Mouse (Mus musculus): ENCODE data around the gene Zmynd10. TPM values are rescaled to one million over a fixed set of nuclear protein-coding genes. Genes with fewer than 3 reads are reported as not detected.

Gene Zmynd10
- polyA plus RNA-seq, 1 experiment from 2014 or later: 2.2 TPM

- H3K4me3 ChIP-seq (replicated peaks; ENCODE audit: low read length): no peak overlapping the region
- WGBS: 76% methylated on average over 11 of the region's 11 CpGs
- no peaks in the 10 kb centered on the region for H3K27me3 ChIP-seq (replicated peaks; ENCODE audit: control insufficient read depth, insufficient read depth, low read length)
- H3K36me3 ChIP-seq (ENCODE audit: control insufficient read depth, insufficient read depth): peaks cover 5% of the 10 kb centered on the region
- no peaks in the 10 kb centered on the region for H3K9me3 ChIP-seq (ENCODE audit: control insufficient read depth, low read length)
- no peak overlapping the region for H3K9ac ChIP-seq (replicated peaks; ENCODE audit: low read depth, low read length)
- no peak overlapping the region for H3K4me2 ChIP-seq (ENCODE audit: low read length)
- H3K27ac ChIP-seq (ENCODE audit: low read length): 0 out of 2 replicates have a peak overlapping the region, but pooled peaks have one; percentile 13
- ATAC-seq: peak; percentile 34; the same call in 1 of the 2 replicates
- peaks cover 3% of the 10 kb centered on the region for H3K4me1 ChIP-seq (replicated peaks; ENCODE audit: control insufficient read depth, insufficient read depth, low read length)
Measured at GRCm38 (mm10) chr9:107593101-107593976, 46.2 kb downstream of the Zmynd10 start.

DNA sequence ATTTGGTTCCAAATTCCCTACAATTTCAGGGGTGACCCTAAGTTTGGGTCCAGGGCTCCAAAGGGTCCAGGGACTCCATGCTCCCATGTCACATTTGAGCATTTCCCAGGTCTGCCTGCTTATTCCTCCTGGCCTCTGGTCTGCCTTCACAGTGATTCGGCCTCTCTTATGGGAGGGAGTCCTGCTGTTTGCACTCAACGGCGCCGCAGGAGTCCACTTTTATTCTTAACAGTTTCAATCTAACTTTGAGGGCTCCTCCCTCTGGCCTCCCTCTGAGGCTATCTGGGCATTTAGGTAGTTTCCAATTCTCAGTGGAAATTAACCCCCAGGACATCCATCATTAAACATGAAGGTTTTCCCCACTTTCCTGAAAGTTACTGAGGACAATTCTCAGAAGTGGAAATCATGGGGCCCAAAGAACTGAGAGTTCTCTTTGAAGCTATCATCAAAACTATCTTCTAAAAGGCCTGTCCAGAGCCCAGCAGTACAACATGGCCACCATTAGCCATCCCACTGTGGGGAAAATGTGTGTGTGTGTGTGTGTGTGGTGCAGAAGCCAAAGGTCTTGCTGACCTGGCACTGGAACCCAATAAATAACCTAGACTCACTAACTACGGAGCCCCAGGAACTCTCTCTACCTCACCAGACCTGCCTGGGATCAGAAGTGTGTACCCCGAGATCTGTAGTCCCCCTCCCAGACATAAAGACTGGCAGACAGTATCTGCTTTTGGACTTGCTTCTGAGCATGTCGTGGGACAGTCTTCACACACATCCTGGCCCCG lies 47.4 kb downstream of the Zmynd10 start:
- Histone ChIP-seq H3K36me3 (ENCODE audit: control insufficient read depth, insufficient read depth) (peaks cover 5% of the 10 kb centered on the region), H3K4me1 (replicated peaks; ENCODE audit: control insufficient read depth, insufficient read depth, low read length) (no peaks in the 10 kb centered on the region), H3K4me2 (ENCODE audit: low read length) (no peak overlapping the region), H3K9me3 (ENCODE audit: control insufficient read depth, low read length) (no peaks in the 10 kb centered on the region), H3K9ac (replicated peaks; ENCODE audit: low read depth, low read length) (no peak overlapping the region), H3K4me3 (replicated peaks; ENCODE audit: low read length) (no peak overlapping the region), H3K27ac (ENCODE audit: low read length) (no peak overlapping the region), H3K27me3 (replicated peaks; ENCODE audit: control insufficient read depth, insufficient read depth, low read length) (no peaks in the 10 kb centered on the region)
- no peak for ATAC-seq
- 75% methylated on average over 8 of the region's 8 CpGs for WGBS

DNA sequence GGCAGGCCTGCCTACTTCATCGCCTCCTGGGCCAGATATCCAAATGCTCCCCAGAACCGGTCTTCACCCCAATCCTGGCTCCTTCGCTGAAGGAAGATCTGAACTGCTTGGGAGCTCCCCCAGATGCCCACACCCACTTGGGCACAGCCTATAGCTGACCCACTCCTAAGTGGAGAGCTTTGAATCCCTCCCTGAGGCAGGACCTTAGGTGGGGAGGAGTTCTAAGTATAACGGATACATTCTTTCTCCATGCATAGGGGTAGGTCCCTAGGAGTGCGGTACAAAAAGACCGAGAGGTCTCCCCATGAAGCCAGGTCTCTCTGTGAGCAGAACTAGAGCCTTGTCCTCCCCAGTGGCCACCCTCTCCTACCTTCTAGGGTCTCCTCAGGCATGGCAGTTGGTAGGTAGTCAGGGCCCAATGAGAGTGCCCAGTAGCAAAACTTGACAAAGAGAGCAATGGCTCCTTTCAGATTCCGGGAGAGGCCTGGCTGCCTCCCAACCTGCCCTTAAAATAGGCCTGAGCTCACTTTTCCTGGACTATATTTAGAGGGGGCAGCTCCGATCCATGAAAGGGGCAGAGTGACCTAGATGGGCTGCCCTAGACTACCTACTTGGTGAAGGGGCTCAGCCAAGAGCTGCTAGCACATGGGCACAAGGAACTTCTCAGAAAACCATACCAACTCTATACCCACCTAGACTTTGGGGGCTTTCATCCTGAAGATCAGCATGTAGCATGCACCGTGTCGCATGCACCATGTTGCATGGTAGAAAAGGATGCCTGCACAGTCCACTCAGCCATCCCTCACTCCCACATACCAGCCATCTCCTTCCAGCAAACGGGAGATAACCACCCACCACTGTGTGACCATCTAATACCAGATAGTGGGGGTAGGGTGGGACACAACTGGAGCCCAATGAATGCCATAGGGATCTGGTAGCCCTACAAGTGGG lies 49.8 kb downstream of the Zmynd10 start:
- Histone ChIP-seq H3K27ac (ENCODE audit: low read length) (no peak overlapping the region), H3K36me3 (ENCODE audit: control insufficient read depth, insufficient read depth) (peaks cover 4% of the 10 kb centered on the region), H3K27me3 (replicated peaks; ENCODE audit: control insufficient read depth, insufficient read depth, low read length) (no peaks in the 10 kb centered on the region), H3K9me3 (ENCODE audit: control insufficient read depth, low read length) (no peaks in the 10 kb centered on the region), H3K4me2 (ENCODE audit: low read length) (no peak overlapping the region), H3K4me1 (replicated peaks; ENCODE audit: control insufficient read depth, insufficient read depth, low read length) (no peaks in the 10 kb centered on the region), H3K9ac (replicated peaks; ENCODE audit: low read depth, low read length) (no peak overlapping the region), H3K4me3 (replicated peaks; ENCODE audit: low read length) (no peak overlapping the region)
- WGBS: 86% methylated on average over 11 of the region's 11 CpGs
- ATAC-seq: no peak

DNA sequence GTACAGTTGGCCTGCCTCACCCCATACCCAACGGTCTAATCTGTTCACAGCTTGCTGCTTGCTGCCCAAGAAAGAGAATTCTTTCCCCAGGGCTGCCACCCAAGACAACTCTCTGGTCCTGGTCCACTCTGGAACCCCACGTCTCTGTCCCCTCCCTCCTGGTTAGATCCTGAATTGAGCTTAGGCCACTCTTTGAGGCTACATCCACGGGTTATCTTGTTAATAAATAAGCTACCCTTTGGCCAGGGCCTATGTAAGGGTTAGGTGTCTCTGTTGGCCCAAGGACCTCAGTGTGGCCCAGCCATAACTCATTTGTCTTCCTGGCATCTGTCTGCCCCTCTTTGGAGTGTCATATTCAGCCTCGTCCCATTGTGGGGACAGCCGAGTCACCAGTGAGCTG lies 51.3 kb downstream of the Zmynd10 start:
- 82% methylated on average over 5 of the region's 5 CpGs for WGBS
- Histone ChIP-seq H3K27me3 (replicated peaks; ENCODE audit: control insufficient read depth, insufficient read depth, low read length) (no peaks in the 10 kb centered on the region), H3K27ac (ENCODE audit: low read length) (no peak overlapping the region), H3K9me3 (ENCODE audit: control insufficient read depth, low read length) (no peaks in the 10 kb centered on the region), H3K4me1 (replicated peaks; ENCODE audit: control insufficient read depth, insufficient read depth, low read length) (peaks cover 4% of the 10 kb centered on the region), H3K9ac (replicated peaks; ENCODE audit: low read depth, low read length) (no peak overlapping the region), H3K36me3 (ENCODE audit: control insufficient read depth, insufficient read depth) (no peaks in the 10 kb centered on the region), H3K4me3 (replicated peaks; ENCODE audit: low read length) (no peak overlapping the region), H3K4me2 (ENCODE audit: low read length) (no peak overlapping the region)
- ATAC-seq: no peak

DNA sequence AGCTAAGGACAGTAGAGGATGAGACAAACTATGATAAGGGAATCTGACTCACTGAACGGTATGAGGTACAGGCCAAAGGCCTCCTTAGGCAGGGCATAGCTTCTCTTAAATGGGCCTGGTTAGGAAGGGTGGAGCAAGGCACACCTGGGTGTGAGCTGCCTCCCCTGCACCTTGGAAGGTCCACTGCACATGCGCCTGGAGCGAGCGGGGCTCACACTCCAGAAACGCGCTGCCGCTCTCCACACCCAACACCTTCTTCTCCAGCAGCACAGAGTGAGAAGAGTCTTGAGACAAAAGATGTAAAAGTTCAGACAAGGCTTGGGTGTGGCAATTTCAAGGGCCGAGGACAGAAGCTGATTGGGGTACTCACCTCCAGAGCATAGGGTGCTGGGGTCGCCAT lies 52.3 kb downstream of the Zmynd10 start:
- H3K36me3 ChIP-seq (ENCODE audit: control insufficient read depth, insufficient read depth): no peaks in the 10 kb centered on the region
- H3K9me3 ChIP-seq (ENCODE audit: control insufficient read depth, low read length): no peaks in the 10 kb centered on the region
- H3K4me2 ChIP-seq (ENCODE audit: low read length): no peak overlapping the region
- H3K4me1 ChIP-seq (replicated peaks; ENCODE audit: control insufficient read depth, insufficient read depth, low read length): peaks cover 4% of the 10 kb centered on the region
- 93% methylated on average over 9 of the region's 9 CpGs for WGBS
- no peak for ATAC-seq
- no peaks in the 10 kb centered on the region for H3K27me3 ChIP-seq (replicated peaks; ENCODE audit: control insufficient read depth, insufficient read depth, low read length)
- H3K4me3 ChIP-seq (replicated peaks; ENCODE audit: low read length): no peak overlapping the region
- no peak overlapping the region for H3K27ac ChIP-seq (ENCODE audit: low read length)
- H3K9ac ChIP-seq (replicated peaks; ENCODE audit: low read depth, low read length): no peak overlapping the region; the same call in 1 of the 2 replicates

- no peaks in the 10 kb centered on the region for H3K9me3 ChIP-seq (ENCODE audit: control insufficient read depth, low read length)
- WGBS: 77% methylated on average over 14 of the region's 14 CpGs
- no peak for ATAC-seq
- peak overlapping the region; percentile 5; the same call in 1 of the 2 replicates for H3K9ac ChIP-seq (replicated peaks; ENCODE audit: low read depth, low read length)
- no peaks in the 10 kb centered on the region for H3K27me3 ChIP-seq (replicated peaks; ENCODE audit: control insufficient read depth, insufficient read depth, low read length)
- H3K27ac ChIP-seq (ENCODE audit: low read length): no peak overlapping the region
- H3K36me3 ChIP-seq (ENCODE audit: control insufficient read depth, insufficient read depth): no peaks in the 10 kb centered on the region
- no peak overlapping the region for H3K4me3 ChIP-seq (replicated peaks; ENCODE audit: low read length)
- peaks cover 7% of the 10 kb centered on the region for H3K4me1 ChIP-seq (replicated peaks; ENCODE audit: control insufficient read depth, insufficient read depth, low read length)
- no peak overlapping the region for H3K4me2 ChIP-seq (ENCODE audit: low read length)
Measured at GRCm38 (mm10) chr9:107599842-107600241, 52.7 kb downstream of the Zmynd10 start.

- WGBS: 80% methylated on average over 12 of the region's 12 CpGs
- no peak overlapping the region for H3K4me3 ChIP-seq (replicated peaks; ENCODE audit: low read length)
- no peak overlapping the region; the same call in 1 of the 2 replicates for H3K9ac ChIP-seq (replicated peaks; ENCODE audit: low read depth, low read length)
- H3K4me1 ChIP-seq (replicated peaks; ENCODE audit: control insufficient read depth, insufficient read depth, low read length): peaks cover 9% of the 10 kb centered on the region
- no peak overlapping the region for H3K4me2 ChIP-seq (ENCODE audit: low read length)
- no peak for ATAC-seq
- H3K36me3 ChIP-seq (ENCODE audit: control insufficient read depth, insufficient read depth): no peaks in the 10 kb centered on the region
- H3K27ac ChIP-seq (ENCODE audit: low read length): no peak overlapping the region
- H3K9me3 ChIP-seq (ENCODE audit: control insufficient read depth, low read length): no peaks in the 10 kb centered on the region
- H3K27me3 ChIP-seq (replicated peaks; ENCODE audit: control insufficient read depth, insufficient read depth, low read length): no peaks in the 10 kb centered on the region
Measured at GRCm38 (mm10) chr9:107600745-107601144, 53.6 kb downstream of the Zmynd10 start.

Data from forebrain, embryonic 16.5 days (tissue).